Mouse (Mus musculus) naive thymus-derived CD4-positive, alpha-beta T cell, adult 2 months (primary cell): ENCODE measurements around the gene Gm11639.
"Not testable (repeated sequence)": the region's sequence is repeated elsewhere in the genome, so short reads cannot be mapped to it uniquely, and the experiment has no call there.

Experiments
- DNase-seq: peaks from one replicate; pipeline ENCODE4 v3.0.0-alpha.2; 2011; ENCODE audit warnings: low read depth

Gene Gm11639

DNA sequence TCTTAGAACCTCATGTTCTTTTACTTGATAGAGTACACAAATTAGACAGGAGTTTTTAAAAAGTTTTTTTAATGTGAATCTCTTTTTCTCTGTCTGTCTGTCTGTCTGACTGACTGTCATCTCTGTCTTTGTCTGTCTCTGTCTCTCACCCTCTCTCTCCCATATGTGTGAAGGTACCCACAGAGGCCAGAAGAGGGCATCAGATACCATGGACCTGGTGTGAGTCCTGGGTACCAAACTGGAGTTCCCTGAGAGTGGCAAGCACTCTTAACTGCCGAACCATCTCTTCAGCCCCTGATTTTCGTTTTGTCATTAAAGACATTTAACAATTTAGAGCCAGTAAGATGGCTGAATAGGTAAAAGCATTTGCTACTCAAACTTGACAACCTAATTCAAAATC is 21.6 kb downstream of the Gm11639 start:
- peak; percentile 38 for DNase-seq

DNA sequence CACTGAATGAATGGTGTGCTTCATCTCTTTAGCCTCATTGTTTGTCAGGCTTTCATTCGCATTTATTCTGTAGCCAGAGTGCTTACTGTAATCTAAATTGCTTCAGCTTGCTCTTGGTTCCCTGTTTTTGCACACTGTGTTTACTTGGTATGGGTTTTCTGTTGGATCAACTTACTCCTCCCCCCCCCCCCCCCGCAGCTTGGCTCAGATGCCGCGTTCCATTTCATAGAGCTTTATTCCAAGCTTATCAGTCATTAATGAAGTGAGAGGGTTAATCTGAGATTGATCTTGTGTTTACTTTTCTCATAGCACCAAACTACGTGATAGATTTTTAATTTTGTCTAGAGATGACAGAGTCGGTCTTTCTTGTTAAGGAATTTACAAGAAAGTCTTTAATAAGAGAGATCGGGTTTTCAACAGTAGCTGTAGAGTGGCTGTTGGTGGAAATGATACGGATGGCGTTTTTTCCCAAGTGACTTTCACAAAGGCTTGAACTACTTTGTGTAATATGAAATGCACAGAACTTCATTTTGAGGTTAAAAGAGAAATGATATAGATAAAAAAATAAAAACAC is 59.6 kb downstream of the Gm11639 start:
- no peak for DNase-seq

GRCm38 (mm10) chr11:104765762-104766161 is 80.3 kb downstream of the Gm11639 start:
- DNase-seq, result no peak

- DNase-seq, result no peak
Measured at GRCm38 (mm10) chr11:104767068-104767467, 81.6 kb downstream of the Gm11639 start.

DNA sequence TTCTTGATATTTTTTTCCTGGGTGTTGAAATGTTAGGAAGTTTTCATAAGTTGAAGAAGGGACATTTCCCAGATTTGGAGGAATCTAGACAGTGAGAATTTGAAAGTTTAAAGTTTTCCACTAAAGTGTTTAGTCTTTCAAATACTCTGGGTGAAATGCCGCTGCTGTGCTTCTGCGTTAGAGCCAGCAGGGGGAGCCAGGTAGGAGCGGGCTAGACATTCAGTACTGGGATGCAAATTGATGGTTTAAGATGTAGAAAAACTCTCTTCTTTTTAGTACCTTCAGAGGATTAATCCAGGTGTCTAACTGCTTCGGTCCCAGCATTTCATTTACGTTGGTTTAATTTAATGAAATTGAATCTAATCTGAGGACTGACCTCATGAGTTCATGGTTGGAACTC is 82.6 kb downstream of the Gm11639 start:
- DNase-seq, result peak; percentile 76

- DNase-seq, result no peak
Measured at GRCm38 (mm10) chr11:104778796-104779195, 93.3 kb downstream of the Gm11639 start.

DNA sequence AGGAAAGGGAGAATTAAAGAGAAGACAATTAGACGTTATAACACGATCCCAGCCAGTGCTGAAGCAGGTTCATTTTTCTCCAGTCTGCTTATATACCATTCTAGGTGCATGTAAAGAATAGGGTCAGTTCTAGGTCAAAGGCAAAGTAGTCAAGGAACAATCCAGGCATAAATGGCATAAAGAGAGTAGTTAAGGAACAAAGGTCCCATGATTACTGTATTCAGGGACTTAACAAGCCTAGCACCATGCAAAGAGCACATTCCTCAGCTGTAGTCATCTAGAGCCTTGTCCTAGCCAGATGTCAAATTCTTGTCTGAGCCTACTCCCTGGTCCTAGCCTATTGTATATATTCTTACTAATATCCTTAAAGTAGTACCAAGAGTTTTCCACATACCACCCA is 259.2 kb downstream of the Gm11639 start:
- no peak for DNase-seq

DNA sequence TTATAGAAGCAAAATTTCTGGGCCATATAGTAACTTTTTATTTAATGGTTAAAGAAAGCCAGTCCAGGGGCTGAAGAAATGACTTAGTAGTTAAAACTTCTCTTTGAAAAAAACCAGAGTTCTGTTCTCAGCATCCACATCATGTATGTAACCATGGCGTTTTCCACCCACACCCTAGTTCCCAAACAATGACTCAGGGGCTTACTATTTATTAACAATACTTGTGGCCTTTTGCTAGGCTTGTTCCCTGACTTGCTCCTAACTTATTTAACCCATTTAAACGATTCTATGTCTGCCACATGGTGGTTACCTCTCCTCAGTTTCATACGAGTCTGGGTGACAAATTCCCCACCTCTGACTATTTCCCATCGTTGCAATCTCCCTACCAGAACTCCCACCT is 266.8 kb downstream of the Gm11639 start:
- no peak for DNase-seq

- DNase-seq, result no peak
Measured at GRCm38 (mm10) chr11:104967862-104968261, 282.4 kb downstream of the Gm11639 start.

DNA sequence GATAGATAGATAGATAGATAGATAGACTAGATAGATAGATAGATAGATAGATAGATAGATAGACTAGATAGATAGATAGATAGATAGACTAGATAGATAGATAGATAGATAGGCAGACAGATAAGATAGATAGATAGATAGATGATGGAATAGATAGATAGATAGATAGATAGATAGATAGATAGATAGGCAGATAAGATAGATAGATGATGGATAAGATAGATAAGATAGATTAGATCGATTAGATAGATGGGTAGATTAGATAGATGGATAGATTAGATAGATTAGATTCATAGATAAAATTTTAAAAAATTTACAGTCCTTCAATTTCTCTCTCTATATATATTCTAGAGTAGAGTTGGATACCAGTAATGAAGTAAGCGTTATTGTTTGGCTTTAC is 282.9 kb downstream of the Gm11639 start:
- DNase-seq, result no peak

DNA sequence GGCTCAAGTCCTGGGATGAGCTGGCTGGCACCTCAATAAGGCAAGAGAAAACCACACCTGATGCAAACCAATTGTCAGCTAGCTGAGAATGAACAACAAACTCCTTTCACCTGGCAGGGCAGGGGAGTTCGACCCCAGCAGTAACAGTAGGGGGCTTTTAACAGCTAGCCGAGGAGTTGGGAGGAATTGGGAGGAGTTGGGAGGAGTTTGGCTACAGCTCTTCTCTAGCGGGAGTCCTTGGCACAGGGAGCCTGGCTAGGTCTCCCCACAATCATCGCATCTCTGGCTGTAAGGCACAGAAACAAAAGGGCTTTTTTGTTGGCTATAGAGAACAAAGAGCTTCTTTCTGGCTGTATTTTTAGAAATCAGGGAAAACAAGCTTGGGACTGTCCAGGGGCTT is 285.8 kb downstream of the Gm11639 start:
- DNase-seq, result no peak

- no peak for DNase-seq
Measured at GRCm38 (mm10) chr11:104972480-104972879, 287.0 kb downstream of the Gm11639 start.

DNA sequence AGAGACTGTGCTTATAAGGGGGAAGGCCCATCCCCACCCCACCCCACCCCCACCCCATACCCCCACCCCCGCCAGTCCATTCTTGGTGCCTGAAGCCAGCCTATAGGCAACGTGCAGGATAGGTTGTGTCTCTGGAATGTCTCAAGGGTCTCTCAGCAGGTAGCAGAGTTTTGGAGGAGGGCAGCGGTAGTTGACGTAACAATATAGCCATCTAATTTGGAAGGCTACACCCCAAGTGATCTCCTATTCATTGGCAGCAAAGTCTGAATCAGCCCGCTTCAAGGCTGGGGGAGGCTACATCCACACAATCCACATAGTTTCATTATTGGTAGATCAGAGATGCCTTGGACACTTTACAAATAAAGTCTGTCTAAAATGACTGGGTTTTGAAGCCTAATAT is 292.5 kb downstream of the Gm11639 start:
- no peak for DNase-seq

DNA sequence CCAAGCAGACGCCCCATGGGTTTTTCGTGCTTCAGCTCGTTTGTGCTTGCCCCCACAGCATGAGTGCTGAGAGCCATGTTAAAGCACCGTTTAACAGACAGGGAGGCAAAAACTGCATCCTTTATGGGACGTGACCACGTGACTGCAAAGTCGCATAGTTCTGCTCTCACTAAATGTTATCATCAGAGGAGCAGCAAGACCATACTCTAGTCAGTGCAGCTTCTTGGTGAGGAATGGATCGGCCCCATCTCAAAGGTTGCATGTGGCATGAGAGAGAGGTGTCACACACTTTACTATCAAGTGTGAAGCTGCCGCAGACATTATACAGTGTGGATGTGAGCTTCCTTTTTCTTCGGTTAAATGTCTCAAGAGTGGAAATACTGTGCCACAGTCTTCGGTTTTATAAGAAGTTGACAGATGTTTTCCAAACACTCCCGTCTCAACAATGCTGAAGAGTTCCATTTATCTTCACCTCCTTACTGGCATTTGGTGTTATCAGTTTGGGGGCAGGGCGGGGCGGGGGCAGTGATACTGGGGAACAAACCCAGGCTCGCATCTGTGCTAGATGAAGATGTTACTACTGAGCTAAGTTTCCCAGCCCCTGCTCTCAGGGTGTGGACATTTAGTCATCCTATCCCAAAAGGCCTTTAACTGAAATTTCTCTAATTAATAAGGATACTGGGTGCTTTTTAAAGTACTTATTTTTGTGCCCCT is 296.0 kb downstream of the Gm11639 start:
- DNase-seq, result no peak

DNA sequence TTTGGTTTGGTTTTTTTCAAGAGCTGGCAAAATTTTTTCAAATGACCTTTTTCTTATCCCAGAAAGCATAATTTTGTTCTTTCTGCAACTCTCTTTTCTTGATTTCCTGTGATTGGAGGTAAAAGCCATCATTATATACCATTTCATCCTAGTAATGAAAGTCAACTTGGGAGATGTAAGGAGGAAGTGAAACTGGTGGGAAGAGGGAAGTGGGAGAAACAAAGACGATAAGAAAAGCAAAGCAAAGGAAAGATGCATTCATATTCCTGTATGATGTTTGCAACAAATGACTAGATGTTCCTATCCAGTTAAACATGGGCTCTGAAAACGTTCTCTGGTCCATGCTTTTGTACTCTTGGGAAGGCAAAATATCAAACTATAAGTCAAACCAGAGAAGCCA is 323.7 kb downstream of the Gm11639 start:
- DNase-seq, result no peak

GRCm38 (mm10) chr11:105021071-105021470 is 335.6 kb downstream of the Gm11639 start:
- peak; percentile 15 for DNase-seq

- no peak for DNase-seq
Measured at GRCm38 (mm10) chr11:105028744-105029348, 343.3 kb downstream of the Gm11639 start.

DNA sequence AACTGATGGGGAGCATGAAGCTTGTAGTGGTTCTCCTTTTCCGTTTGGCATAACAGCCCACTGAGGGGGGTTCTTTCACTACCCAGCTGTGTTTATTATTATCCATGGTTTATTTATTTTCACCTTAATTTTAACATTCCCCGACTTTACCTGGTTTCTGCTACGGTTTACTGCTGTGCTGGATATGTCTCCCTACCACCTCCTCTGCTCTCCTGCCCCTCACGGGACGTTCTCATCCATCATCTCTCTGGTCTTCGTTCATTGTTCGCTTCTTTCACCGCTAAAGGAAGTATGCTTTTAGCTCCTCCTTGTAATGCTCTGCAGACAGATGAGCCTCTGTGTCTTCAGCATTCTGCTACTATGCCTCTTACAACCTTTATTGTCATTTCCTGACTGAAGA is 344.0 kb downstream of the Gm11639 start:
- no peak for DNase-seq

GRCm38 (mm10) chr11:105030229-105030628 is 344.7 kb downstream of the Gm11639 start:
- DNase-seq, result no peak

GRCm38 (mm10) chr11:105031103-105031502 is 345.6 kb downstream of the Gm11639 start:
- DNase-seq, result no peak

- no peak for DNase-seq
Measured at GRCm38 (mm10) chr11:105035081-105035480, 349.6 kb downstream of the Gm11639 start.

DNA sequence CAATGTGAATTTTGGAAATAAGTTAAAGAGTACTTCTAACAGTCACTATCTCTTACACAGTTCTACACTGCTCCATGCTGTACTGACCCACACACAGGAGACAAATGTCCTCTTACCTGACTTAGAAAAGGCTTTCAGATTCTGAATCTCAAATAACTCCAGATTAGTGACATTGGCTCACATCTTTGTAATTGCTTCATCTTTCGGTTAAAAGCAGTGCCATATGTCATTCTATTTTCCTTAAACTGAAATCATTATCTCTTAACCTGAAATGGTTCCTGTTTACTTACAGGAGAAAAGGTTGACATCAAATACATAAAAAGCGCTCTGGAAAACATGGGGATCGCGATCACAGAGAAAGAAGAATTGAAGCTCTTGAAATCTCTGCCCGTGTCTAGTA is 377.8 kb downstream of the Gm11639 start, which contains the start of gene Efcab3:
Gene Efcab3, plus strand, starts transcription at position 301 of the 400 bp plus-strand sequence.
- DNase-seq, result no peak

DNA sequence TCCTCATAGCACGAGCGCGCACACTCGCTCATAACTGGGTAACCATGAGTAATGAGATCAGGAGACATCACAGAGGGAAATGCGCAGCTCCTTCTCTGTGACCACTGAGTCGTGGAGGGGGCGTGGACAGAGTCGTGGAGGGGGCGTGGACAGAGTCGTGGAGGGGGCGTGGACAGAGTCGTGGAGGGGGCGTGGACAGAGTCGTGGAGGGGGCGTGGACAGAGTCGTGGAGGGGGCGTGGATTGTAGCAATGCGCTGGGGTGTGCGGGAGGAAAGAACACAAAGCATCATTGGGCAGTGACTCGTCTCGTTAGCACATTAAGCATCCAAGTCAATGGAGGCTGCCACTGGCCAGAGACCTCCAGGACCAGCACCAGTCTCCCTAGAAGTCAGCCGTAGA is 426.9 kb downstream of the Gm11639 start:
- DNase-seq, result not testable (repeated sequence)

DNA sequence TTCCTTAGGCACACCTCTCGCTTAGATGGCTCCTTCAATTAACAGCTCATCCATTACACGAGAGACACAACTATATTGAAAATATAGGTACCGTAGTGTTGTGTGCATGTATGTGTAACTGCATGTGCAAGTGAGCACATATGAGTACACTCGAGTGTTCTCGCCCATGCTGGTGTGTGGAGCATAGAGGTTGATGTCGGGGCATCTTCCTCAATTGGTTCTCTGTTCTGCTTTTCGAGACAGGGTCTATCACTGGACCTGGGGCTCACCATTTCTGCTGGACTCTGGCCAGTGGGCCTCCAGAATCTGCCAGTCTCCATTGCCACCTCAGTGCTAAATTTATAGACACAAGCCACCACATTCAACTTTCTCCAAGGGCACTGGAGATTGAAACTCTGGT is 432.3 kb downstream of the Gm11639 start:
- DNase-seq, result no peak
